Mouse (Mus musculus): Measurements from ENCODE around the gene 2010106E10Rik. TPM values are rescaled to one million over a fixed set of nuclear protein-coding genes. Genes with fewer than 3 reads are reported as not detected.
A peak's percentile ranks its signal among the peaks of the same experiment; 100 is the strongest.

Gene 2010106E10Rik
- polyA plus RNA-seq, 1 experiment from 2014 or later = not detected

DNA sequence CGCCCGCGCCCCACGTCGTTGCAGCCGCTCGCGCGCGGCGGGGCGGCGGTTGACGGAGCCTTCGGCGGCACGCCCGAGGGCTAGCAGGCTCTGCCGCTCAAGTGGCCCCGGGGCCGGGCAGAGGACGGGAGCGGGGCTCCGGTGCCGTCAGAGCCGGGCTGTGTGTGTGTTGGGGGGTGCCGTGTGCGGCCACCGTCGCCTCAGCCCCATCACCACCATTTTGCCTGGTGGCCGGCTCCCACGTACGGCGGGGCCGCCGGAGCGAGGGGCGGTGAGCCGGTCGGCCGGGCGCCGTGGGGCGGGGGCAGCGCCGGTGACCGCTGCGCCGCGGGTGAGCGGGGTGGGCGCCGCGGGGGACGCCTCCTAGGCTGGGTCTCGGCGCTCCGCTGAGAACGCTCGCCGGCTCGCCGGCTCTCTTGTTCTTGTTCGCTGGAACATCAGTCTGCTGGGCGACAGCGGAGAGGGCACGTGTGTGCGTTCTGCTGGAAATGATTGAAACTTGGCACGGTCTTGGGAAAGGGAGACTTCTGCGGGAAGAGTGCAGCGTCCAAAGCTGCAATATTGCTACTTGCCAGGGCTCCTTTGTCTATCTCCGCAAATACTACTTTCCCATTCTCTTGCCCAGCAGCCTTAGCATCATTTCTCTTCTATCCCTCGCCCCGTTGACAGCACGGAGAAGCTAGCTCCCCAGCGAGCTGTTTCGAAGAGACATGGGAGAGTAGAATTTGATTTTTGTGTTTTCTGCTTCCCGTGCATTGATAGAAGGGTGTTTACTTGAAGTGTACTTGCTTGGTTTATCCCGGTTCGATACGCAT is 106.4 kb downstream of the 2010106E10Rik start:
- ATAC-seq (0 out of 2 replicates have a peak, but pooled peaks have one; percentile 10), DNase-seq (peak; percentile 14)
- Histone ChIP-seq H3K27me3 (ENCODE audit: insufficient read depth, low read length) (peaks cover 7% of the 10 kb centered on the region; the same call in 1 of the 2 replicates), H3K27ac (ENCODE audit: low read depth) (no peak overlapping the region), H3K9me3 (ENCODE audit: low read length) (no peaks in the 10 kb centered on the region), H3K4me3 (ENCODE audit: low read depth, low read length) (peak overlapping the region; percentile 47), H3K36me3 (replicated peaks; ENCODE audit: insufficient read depth, low read length) (no peaks in the 10 kb centered on the region), H3K9ac (replicated peaks) (no peak overlapping the region), H3K4me1 (ENCODE audit: insufficient read depth) (no peaks in the 10 kb centered on the region; the same call in 1 of the 2 replicates), H3K4me2 (ENCODE audit: low read depth, low read length) (peak overlapping the region; percentile 75)
- no peak for TF ChIP-seq EP300 (IDR thresholded peaks at IDR 0.05; ENCODE audit: low read depth)
- no peak for TF ChIP-seq CTCF (IDR thresholded peaks at IDR 0.05; ENCODE audit: low read depth)
- WGBS (ENCODE audit: insufficient replicate concordance) = 22% methylated on average over 57 of the region's 81 CpGs

Other genes with a start within 250 kb of the 2010106E10Rik start
- gene Apool, start 183.9 kb upstream of the 2010106E10Rik start, polyA plus RNA-seq (2015; fragmentation: Nextera tagmentation; extraction: Ambion mirVana) = 25.4 and 26.8 TPM in 2 replicates
- not detected in 2 replicates for gene Satl1, start 88.5 kb upstream of the 2010106E10Rik start, polyA plus RNA-seq (2015; fragmentation: Nextera tagmentation; extraction: Ambion mirVana)
- 0.27 and 0.51 TPM in 2 replicates for gene Zfp711, start 105.3 kb downstream of the 2010106E10Rik start, polyA plus RNA-seq (2015; fragmentation: Nextera tagmentation; extraction: Ambion mirVana)
- not detected in 2 replicates for gene Pof1b, start 203.4 kb downstream of the 2010106E10Rik start, polyA plus RNA-seq (2015; fragmentation: Nextera tagmentation; extraction: Ambion mirVana)